Mouse (Mus musculus) MEL (cell line): ENCODE results near the gene 1700001P01Rik. TPM values are rescaled to one million over a fixed set of nuclear protein-coding genes. Genes with fewer than 3 reads are reported as not detected.
A peak's percentile ranks its signal among the peaks of the same experiment; 100 is the strongest.

Experiments
- DNase-seq: peaks from one replicate; pipeline ENCODE4 v3.0.0; 2011; ENCODE audit warnings: low read depth, low spot score
- H3K27ac ChIP-seq: 2 replicates; pipeline ENCODE4 v1.5.1; 2012; ENCODE audit warnings: low read depth, mild to moderate bottlenecking, control low read depth, low read length, moderate library complexity; ENCODE audit not compliant: control insufficient read depth
- H3K27me3 ChIP-seq, 2 experiments: fragments of 150-350 bp in 1 of 2; sonication (generic) in 1 of 2; 2 replicates each; pipeline ENCODE4 v1.6.1; 2012; ENCODE audit warnings: low read length in 2 of 2, mild to moderate bottlenecking in 2 of 2, improper control_type of control experiment in 1 of 2, moderate library complexity in 1 of 2; ENCODE audit not compliant: insufficient read depth in 2 of 2, control insufficient read depth in 1 of 2
- H3K36me3 ChIP-seq, 2 experiments: 2 replicates each; pipeline ENCODE4 v1.6.1; 2012 to 2014; ENCODE audit warnings: low read length in 2 of 2, improper control_type of control experiment in 1 of 2, inconsistent platforms in 1 of 2, mild to moderate bottlenecking in 1 of 2; ENCODE audit not compliant: insufficient read depth in 2 of 2, control insufficient read depth in 1 of 2
- H3K4me1 ChIP-seq, 2 experiments: fragments of 150-350 bp in 1 of 2; sonication (generic) in 1 of 2; 2 replicates each; pipeline ENCODE4 v1.6.1; 2012; ENCODE audit warnings: low read length in 2 of 2, improper control_type of control experiment in 1 of 2, mild to moderate bottlenecking in 1 of 2; ENCODE audit not compliant: insufficient read depth in 2 of 2, control insufficient read depth in 1 of 2
- H3K4me3 ChIP-seq, 2 experiments: fragments of 150-350 bp in 1 of 2; sonication (generic) in 1 of 2; 2 replicates each; pipeline ENCODE4 v1.5.1; 2012; ENCODE audit warnings: low read depth in 2 of 2, low read length in 2 of 2, mild to moderate bottlenecking in 2 of 2, moderate library complexity in 2 of 2, control low read depth in 1 of 2, improper control_type of control experiment in 1 of 2; ENCODE audit not compliant: control insufficient read depth in 1 of 2, insufficient read depth in 1 of 2
- H3K79me2 ChIP-seq: 2 replicates; pipeline ENCODE4 v1.6.1; 2012; ENCODE audit warnings: mild to moderate bottlenecking, low read length, moderate library complexity; ENCODE audit not compliant: control insufficient read depth, poor library complexity, insufficient read depth
- H3K9ac ChIP-seq: 2 replicates; pipeline ENCODE4 v1.6.1; 2012; ENCODE audit warnings: low read depth, mild to moderate bottlenecking, control low read depth, low read length, moderate library complexity; ENCODE audit not compliant: control insufficient read depth, poor library complexity, severe bottlenecking
- H3K9me3 ChIP-seq: fragments of 150-350 bp; sonication (generic); replicated peaks from 2 replicates; pipeline ENCODE4 v1.6.1; 2012; ENCODE audit warnings: mild to moderate bottlenecking, low read length, improper control_type of control experiment, moderate library complexity; ENCODE audit not compliant: insufficient read depth
- BHLHE40 ChIP-seq: IDR thresholded peaks from 2 replicates; pipeline ENCODE4 v1.6.1; 2012; ENCODE audit warnings: low read depth, mild to moderate bottlenecking, inconsistent platforms, low read length, improper control_type of control experiment, borderline replicate concordance
- CHD1 ChIP-seq: IDR thresholded peaks from 2 replicates; pipeline ENCODE4 v1.6.1; 2012; ENCODE audit warnings: low read depth, mild to moderate bottlenecking, inconsistent platforms, low read length, improper control_type of control experiment
- CHD2 ChIP-seq: IDR thresholded peaks from 2 replicates; pipeline ENCODE4 v1.6.1; 2011; ENCODE audit warnings: low read length, improper control_type of control experiment
- CTCF ChIP-seq, 3 experiments: IDR thresholded peaks in 2 of 3; conservative IDR thresholded peaks in 1 of 3; 2 replicates each; pipeline ENCODE4 v1.5.1; 2011 to 2012; ENCODE audit warnings: low read length in 3 of 3, low read depth in 2 of 3, mild to moderate bottlenecking in 2 of 3, improper control_type of control experiment in 1 of 3, inconsistent platforms in 1 of 3, mixed read lengths in 1 of 3, moderate library complexity in 1 of 3; ENCODE audit not compliant: control insufficient read depth in 1 of 3, insufficient read depth in 1 of 3, poor library complexity in 1 of 3, severe bottlenecking in 1 of 3
- E2F4 ChIP-seq: IDR thresholded peaks from 2 replicates; pipeline ENCODE4 v1.6.1; 2011; ENCODE audit warnings: low read depth, low read length, improper control_type of control experiment, borderline replicate concordance
- ELF1 ChIP-seq: IDR thresholded peaks from 2 replicates; pipeline ENCODE4 v1.6.1; 2014; ENCODE audit warnings: low read depth, mild to moderate bottlenecking, inconsistent platforms, low read length, improper control_type of control experiment, moderate library complexity
- EP300 ChIP-seq, 2 experiments: IDR thresholded peaks; 2 replicates each; pipeline ENCODE4 v1.6.1; 2011; ENCODE audit warnings: improper control_type of control experiment in 2 of 2, low read length in 2 of 2, low read depth in 1 of 2, mild to moderate bottlenecking in 1 of 2
- ETS1 ChIP-seq: IDR thresholded peaks from 2 replicates; pipeline ENCODE4 v1.6.1; 2012; ENCODE audit warnings: low read depth, mild to moderate bottlenecking, inconsistent platforms, low read length, improper control_type of control experiment, moderate library complexity
- GABPA ChIP-seq: IDR thresholded peaks from 2 replicates; pipeline ENCODE4 v1.6.1; 2012; ENCODE audit warnings: low read depth, mild to moderate bottlenecking, inconsistent platforms, low read length, improper control_type of control experiment, moderate library complexity
- GATA1 ChIP-seq: IDR thresholded peaks from 2 replicates; pipeline ENCODE4 v1.6.1; 2011; ENCODE audit warnings: low read depth, low read length, improper control_type of control experiment
- JUND ChIP-seq: IDR thresholded peaks from 2 replicates; pipeline ENCODE4 v1.6.1; 2011; ENCODE audit warnings: low read depth, mild to moderate bottlenecking, improper control_type of control experiment, low read length
- KAT2A ChIP-seq: conservative IDR thresholded peaks from 2 replicates; pipeline ENCODE4 v1.6.1; 2012; ENCODE audit warnings: low read depth, low read length, improper control_type of control experiment, inconsistent platforms
- MAFK ChIP-seq: IDR thresholded peaks from 2 replicates; pipeline ENCODE4 v1.6.1; 2011; ENCODE audit warnings: low read depth, mild to moderate bottlenecking, low read length, improper control_type of control experiment, borderline replicate concordance
- MAX ChIP-seq: IDR thresholded peaks from 2 replicates; pipeline ENCODE4 v1.6.1; 2011; ENCODE audit warnings: low read length, improper control_type of control experiment
- MEF2A ChIP-seq: IDR thresholded peaks from 2 replicates; pipeline ENCODE4 v1.6.1; 2014; ENCODE audit warnings: low read depth, mild to moderate bottlenecking, inconsistent platforms, low read length, improper control_type of control experiment; ENCODE audit not compliant: poor library complexity, insufficient replicate concordance, severe bottlenecking; ENCODE audit errors: extremely low read depth
- MYB ChIP-seq: IDR thresholded peaks from 2 replicates; pipeline ENCODE4 v1.6.1; 2011; ENCODE audit warnings: mild to moderate bottlenecking, low read depth, low read length, improper control_type of control experiment
- NELFE ChIP-seq: IDR thresholded peaks from 2 replicates; pipeline ENCODE4 v1.6.1; 2011; ENCODE audit warnings: low read depth, low read length, improper control_type of control experiment
- NRF1 ChIP-seq: IDR thresholded peaks from 2 replicates; pipeline ENCODE4 v1.6.1; 2014; ENCODE audit warnings: low read depth, mild to moderate bottlenecking, inconsistent platforms, low read length, improper control_type of control experiment, moderate library complexity; ENCODE audit not compliant: poor library complexity, insufficient read depth, severe bottlenecking
- POLR2A ChIP-seq, 2 experiments: IDR thresholded peaks; 2 replicates each; pipeline ENCODE4 v1.6.1; 2011 to 2012; ENCODE audit warnings: low read length in 2 of 2, mild to moderate bottlenecking in 2 of 2, control low read depth in 1 of 2, improper control_type of control experiment in 1 of 2, low read depth in 1 of 2, moderate library complexity in 1 of 2; ENCODE audit not compliant: control insufficient read depth in 1 of 2, insufficient read depth in 1 of 2, poor library complexity in 1 of 2
- POLR2AphosphoS2 ChIP-seq: IDR thresholded peaks from 2 replicates; pipeline ENCODE4 v1.6.1; 2011; ENCODE audit warnings: low read length, improper control_type of control experiment
- RAD21 ChIP-seq: IDR thresholded peaks from 2 replicates; pipeline ENCODE4 v1.6.1; 2011; ENCODE audit warnings: mild to moderate bottlenecking, low read depth, low read length, improper control_type of control experiment
- SIN3A ChIP-seq: IDR thresholded peaks from 2 replicates; pipeline ENCODE4 v1.6.1; 2012; ENCODE audit warnings: low read length, improper control_type of control experiment, inconsistent platforms
- SMC3 ChIP-seq: IDR thresholded peaks from 2 replicates; pipeline ENCODE4 v1.6.1; 2011; ENCODE audit warnings: low read depth, low read length, improper control_type of control experiment
- TAL1 ChIP-seq: IDR thresholded peaks from 2 replicates; pipeline ENCODE4 v1.6.1; 2012; ENCODE audit warnings: mild to moderate bottlenecking, inconsistent platforms, low read length, moderate library complexity, mixed read lengths
- TBP ChIP-seq: IDR thresholded peaks from 2 replicates; pipeline ENCODE4 v1.8.0; 2011; ENCODE audit warnings: low read depth, low read length, improper control_type of control experiment
- TCF12 ChIP-seq: IDR thresholded peaks from 2 replicates; pipeline ENCODE4 v1.6.1; 2014; ENCODE audit warnings: low read depth, mild to moderate bottlenecking, inconsistent platforms, low read length, improper control_type of control experiment, moderate library complexity
- UBTF ChIP-seq: IDR thresholded peaks from 2 replicates; pipeline ENCODE4 v1.6.1; 2012; ENCODE audit warnings: low read depth, mild to moderate bottlenecking, inconsistent platforms, low read length, improper control_type of control experiment, moderate library complexity, borderline replicate concordance; ENCODE audit not compliant: insufficient read depth
- USF2 ChIP-seq, 2 experiments: IDR thresholded peaks; 2 replicates each; pipeline ENCODE4 v1.6.1; 2011 to 2012; ENCODE audit warnings: improper control_type of control experiment in 2 of 2, low read length in 2 of 2, borderline replicate concordance in 1 of 2, inconsistent platforms in 1 of 2, low read depth in 1 of 2, mild to moderate bottlenecking in 1 of 2; ENCODE audit not compliant: insufficient read depth in 1 of 2
- ZC3H11A ChIP-seq: IDR thresholded peaks from 2 replicates; pipeline ENCODE4 v1.6.1; 2012; ENCODE audit warnings: low read depth, mild to moderate bottlenecking, inconsistent platforms, low read length, improper control_type of control experiment
- polyA plus RNA-seq, 2 experiments: library from polyadenylated mRNA; stranded (reverse) in 1 of 2; unstranded in 1 of 2; fragments of >175 nt in 1 of 2; fragments of >200 nt in 1 of 2; gene quantifications; 2 replicates each; pipeline versions ENCODE4 v1.2.1 to v1.2.4; 2012; ENCODE audit warnings: low replicate concordance in 2 of 2, low read depth in 1 of 2; ENCODE audit not compliant: insufficient read length in 2 of 2, insufficient read depth in 1 of 2, missing spikeins in 1 of 2
- total RNA-seq: library from RNA; depleted of rRNA; stranded (reverse); fragments of 300-350 nt; gene quantifications from 2 replicates; pipeline ENCODE4 v1.2.3, GENCODE M21; 2012

Gene 1700001P01Rik
- total and polyA plus RNA-seq, 3 experiments, result 0.43 to 0.69 TPM; not detected in 1

- Histone ChIP-seq H3K27ac (no peak overlapping the region), H3K9ac (no peak overlapping the region), H3K27me3 (no peaks in the 10 kb centered on the region), H3K4me3 (no peak overlapping the region)
- TF ChIP-seq SMC3, result no peak
- TF ChIP-seq GABPA, result no peak
- TF ChIP-seq MAFK, result peak; percentile 81
- TF ChIP-seq TBP, result peak; percentile 99
- TF ChIP-seq, all 39 proteins: peak for 2
- H3K79me2 ChIP-seq, result peaks cover 15% of the 10 kb centered on the region
- peaks cover 0 to 7% of the 10 kb centered on the region in 2 experiments; a peak in 2 of 4 replicates for H3K36me3 ChIP-seq
- no peaks in the 10 kb centered on the region for H3K9me3 ChIP-seq
- peaks cover 3 to 6% of the 10 kb centered on the region in 2 experiments; a peak in 2 of 4 replicates for H3K4me1 ChIP-seq
- peak; percentile 70 for DNase-seq
Measured at GRCm38 (mm10) chr11:97769704-97770103, 6.0 kb downstream of the 1700001P01Rik start.

GRCm38 (mm10) chr11:97766154-97766881 is 9.4 kb downstream of the 1700001P01Rik start, which contains the start of gene Cwc25:
Gene Cwc25 (minus strand): TSS chr11:97766556.
- peak within 1 kb of the TSS; percentile 90 for H3K27ac ChIP-seq
- peak within 1 kb of the TSS; percentile 75 to 92 for H3K4me3 ChIP-seq
- peaks cover 0 to 7% of the 10 kb centered on the region in 2 experiments for H3K36me3 ChIP-seq
- H3K27me3 ChIP-seq, result no peaks in the 10 kb centered on the region
- H3K4me1 ChIP-seq, result peaks cover 3 to 6% of the 10 kb centered on the region in 2 experiments; a peak in 2 of 4 replicates
- H3K79me2 ChIP-seq, result peaks cover 19% of the 10 kb centered on the region
- peak within 1 kb of the TSS; percentile 76 for H3K9ac ChIP-seq
- no peaks in the 10 kb centered on the region for H3K9me3 ChIP-seq
- peak; percentile 100 for DNase-seq
- TF ChIP-seq RAD21 (no peak), SMC3 (no peak), MAX (peak; percentile 75), TCF12 (peak; percentile 59), BHLHE40 (no peak), UBTF (no peak), CHD2 (no peak), CHD1 (no peak), KAT2A (peak; percentile 91), CTCF (IDR thresholded peaks at IDR 0.05 in 2 of 3, conservative IDR thresholded peaks at IDR 0.05 in 1 of 3; ENCODE audit: control insufficient read depth in 1 of 3, insufficient read depth in 1 of 3, low read depth in 2 of 3, low read length in 3 of 3, poor library complexity in 1 of 3, severe bottlenecking in 1 of 3) (no peak), NELFE (peak; percentile 93), NRF1 (peak; percentile 33; the same call in 1 of the 2 replicates), E2F4 (peak; percentile 77), SIN3A (peak; percentile 100), ELF1 (peak; percentile 99), ZC3H11A (peak; percentile 51; the same call in 1 of the 2 replicates), TAL1 (no peak), EP300 (IDR thresholded peaks at IDR 0.05; ENCODE audit: low read depth in 1 of 2, low read length in 2 of 2) (peak in 1 of 2 experiments; percentile 48; a peak in 1 of 4 replicates), MYB (peak; percentile 49; the same call in 1 of the 2 replicates), JUND (0 out of 2 replicates have a peak, but pooled peaks have one; percentile 77), USF2 (IDR thresholded peaks at IDR 0.05; ENCODE audit: borderline replicate concordance in 1 of 2, insufficient read depth in 1 of 2, low read depth in 1 of 2, low read length in 2 of 2) (no peak), POLR2AphosphoS2 (peak; percentile 94), ETS1 (peak; percentile 93), POLR2A (IDR thresholded peaks at IDR 0.05; ENCODE audit: control insufficient read depth in 1 of 2, insufficient read depth in 1 of 2, low read depth in 1 of 2, low read length in 2 of 2, poor library complexity in 1 of 2) (peak; percentile 81 to 94; a peak in 3 of 4 replicates), TBP (peak; percentile 92), GATA1 (no peak), MEF2A (no peak)
